Mouse (Mus musculus) kidney, embryonic 14.5 days (tissue): Measurements from ENCODE around the gene Ankrd10. TPM values are rescaled to one million over a fixed set of nuclear protein-coding genes. Genes with fewer than 3 reads are reported as not detected.
"Not testable (repeated sequence)": the region's sequence is repeated elsewhere in the genome, so short reads cannot be mapped to it uniquely, and the experiment has no call there.

Experiments
- ATAC-seq: fragments of 200-750 bp; cut with Nextera tagmentation; 2 replicates; pipeline ENCODE4 v1.8.0; 2017; ENCODE audit warnings: moderate number of reproducible peaks, mild to moderate bottlenecking, moderate TSS enrichment, moderate library complexity; ENCODE audit not compliant: low FRiP score, low TSS enrichment
- H3K27ac ChIP-seq: fragments of 300-500 bp; sonication (generic); 2 replicates; pipeline ENCODE4 v1.5.1; 2014; ENCODE audit warnings: low read depth, mild to moderate bottlenecking, low read length, moderate library complexity, mixed read lengths
- H3K27me3 ChIP-seq: fragments of 300-500 bp; sonication (generic); 2 replicates; pipeline ENCODE4 v1.6.1; 2014; ENCODE audit warnings: mild to moderate bottlenecking, low read length; ENCODE audit not compliant: control insufficient read depth, insufficient read depth
- H3K36me3 ChIP-seq: fragments of 300-500 bp; sonication (generic); 2 replicates; pipeline ENCODE4 v1.6.1; 2014; ENCODE audit warnings: low read length, mixed read lengths; ENCODE audit not compliant: control insufficient read depth, insufficient read depth
- H3K4me1 ChIP-seq: fragments of 300-500 bp; sonication (generic); 2 replicates; pipeline ENCODE4 v1.6.1; 2014; ENCODE audit warnings: low read length, mixed read lengths; ENCODE audit not compliant: control insufficient read depth, insufficient read depth
- H3K4me2 ChIP-seq: fragments of 300-500 bp; sonication (generic); replicated peaks from 2 replicates; pipeline ENCODE4 v1.6.1; 2014; ENCODE audit warnings: low read depth, mild to moderate bottlenecking, low read length
- H3K4me3 ChIP-seq: fragments of 300-500 bp; sonication (generic); 2 replicates; pipeline ENCODE4 v1.5.1; 2014; ENCODE audit warnings: mild to moderate bottlenecking, low read length
- H3K9ac ChIP-seq: fragments of 300-500 bp; sonication (generic); 2 replicates; pipeline ENCODE4 v1.6.1; 2014; ENCODE audit warnings: low read depth, mild to moderate bottlenecking, low read length, moderate library complexity
- H3K9me3 ChIP-seq: fragments of 300-500 bp; sonication (generic); 2 replicates; pipeline ENCODE4 v1.6.1; 2016; ENCODE audit warnings: low read length; ENCODE audit not compliant: control insufficient read depth
- WGBS: fragments of 180-500 bp; shearing (Covaris S2); extraction: QIAGEN DNeasy Blood & Tissue Kit; methylation state at CpG from one replicate; pipeline ENCODE4 v1.1.7; 2014; 5-methylcytosine and 5-hydroxymethylcytosine counted together
- microRNA-seq: library from miRNA; unstranded; fragments of <30 nt; microRNA quantifications from one replicate; pipeline ENCODE4, GENCODE M21; 2016
- polyA plus RNA-seq: library from polyadenylated mRNA; unstranded; fragments of >200 nt; fragmentation: Nextera tagmentation; extraction: Ambion mirVana; gene quantifications from 2 replicates; pipeline ENCODE4 v1.2.1, GENCODE M21; 2014

The Ankrd10 gene
- polyA plus RNA-seq, 1 experiment from 2014 or later: 112 TPM

DNA sequence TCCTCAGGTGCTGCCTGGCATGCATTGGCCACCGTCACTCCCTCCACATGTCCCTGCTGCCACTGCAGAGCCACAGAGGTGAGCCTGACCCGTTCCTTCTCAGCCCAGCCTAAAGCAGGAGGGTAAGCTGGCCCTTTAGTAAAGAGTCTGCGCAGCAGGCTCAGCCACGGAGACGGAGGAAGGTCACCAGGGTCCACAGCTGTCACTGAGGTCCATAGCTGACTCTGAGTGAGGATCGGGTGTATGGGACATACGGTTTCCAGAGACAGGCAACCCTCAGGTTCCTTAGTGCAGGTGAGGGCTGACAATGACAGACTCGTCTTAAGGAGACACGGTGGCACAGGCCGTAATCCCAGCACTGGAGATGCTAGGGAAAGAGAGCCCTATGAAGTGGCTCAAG, 63.6 kb downstream of the Ankrd10 start:
- Histone ChIP-seq H3K4me3 (no peak overlapping the region), H3K27ac (no peak overlapping the region), H3K4me2 (no peak overlapping the region), H3K9ac (no peak overlapping the region), H3K9me3 (no peaks in the 10 kb centered on the region), H3K27me3 (no peaks in the 10 kb centered on the region), H3K36me3 (no peaks in the 10 kb centered on the region; the same call in 1 of the 2 replicates), H3K4me1 (0 out of 2 replicates have a peak, but pooled peaks cover 12% of the 10 kb centered on the region)
- no peak for ATAC-seq
- WGBS: 84% methylated on average over 10 of the region's 10 CpGs

- 0 out of 2 replicates have a peak, but pooled peaks cover 12% of the 10 kb centered on the region for H3K4me1 ChIP-seq
- no peak overlapping the region for H3K4me3 ChIP-seq
- H3K4me2 ChIP-seq: no peak overlapping the region
- H3K9me3 ChIP-seq: no peaks in the 10 kb centered on the region
- ATAC-seq: no peak
- peaks cover 4% of the 10 kb centered on the region; the same call in 1 of the 2 replicates for H3K36me3 ChIP-seq
- H3K27ac ChIP-seq: no peak overlapping the region
- H3K27me3 ChIP-seq: no peaks in the 10 kb centered on the region
- H3K9ac ChIP-seq: no peak overlapping the region
- WGBS: 96% methylated on average over 4 of the region's 4 CpGs
Observed at GRCm38 (mm10) chr8:11570742-11571141, 64.8 kb downstream of the Ankrd10 start.

DNA sequence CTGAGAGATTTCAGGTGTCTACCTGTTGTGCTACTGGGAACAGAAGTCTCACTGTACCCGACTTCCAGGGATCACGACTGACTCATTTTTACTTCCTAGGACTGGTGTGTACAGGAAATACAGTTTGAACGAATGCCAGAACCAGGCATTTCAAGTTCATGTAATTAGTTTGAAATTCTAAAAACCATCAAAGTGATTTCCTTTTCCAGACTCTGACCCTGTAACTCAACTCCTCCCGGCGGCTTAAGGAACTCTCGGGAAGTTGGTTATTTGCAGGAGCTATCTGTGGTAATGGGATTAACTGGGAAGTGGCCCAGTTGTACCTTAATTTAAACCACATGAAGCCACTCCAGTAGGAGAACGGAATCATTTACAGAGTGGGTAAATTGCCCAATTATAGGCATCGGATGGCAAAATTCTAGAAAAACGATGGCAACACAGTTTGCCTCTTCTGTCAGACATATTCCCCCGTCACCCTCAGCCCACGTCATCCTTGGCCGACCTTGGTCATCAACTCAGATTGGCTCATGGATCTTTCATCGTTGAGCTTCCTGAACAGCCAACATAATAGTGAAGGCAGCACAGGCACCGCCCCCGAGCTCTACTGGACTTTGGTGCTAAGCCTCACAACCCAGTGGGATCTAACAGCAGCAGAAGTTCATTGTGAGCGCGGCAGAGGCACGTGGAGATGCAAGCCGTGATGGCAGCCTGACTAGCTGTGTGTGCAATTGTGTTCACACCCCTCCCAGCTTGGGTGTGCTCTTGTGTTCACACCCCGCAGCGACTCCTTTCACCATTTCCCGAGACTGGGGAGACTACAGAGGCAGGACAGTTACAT, 66.1 kb downstream of the Ankrd10 start:
- no peak overlapping the region for H3K4me3 ChIP-seq
- no peak overlapping the region for H3K27ac ChIP-seq
- H3K4me1 ChIP-seq: no peaks in the 10 kb centered on the region
- no peaks in the 10 kb centered on the region for H3K27me3 ChIP-seq
- H3K4me2 ChIP-seq: no peak overlapping the region
- no peak overlapping the region for H3K9ac ChIP-seq
- no peaks in the 10 kb centered on the region for H3K9me3 ChIP-seq
- peaks cover 13% of the 10 kb centered on the region for H3K36me3 ChIP-seq
- no peak for ATAC-seq
- whole genome bisulfite sequencing: 86% methylated on average over 22 of the region's 22 CpGs

DNA sequence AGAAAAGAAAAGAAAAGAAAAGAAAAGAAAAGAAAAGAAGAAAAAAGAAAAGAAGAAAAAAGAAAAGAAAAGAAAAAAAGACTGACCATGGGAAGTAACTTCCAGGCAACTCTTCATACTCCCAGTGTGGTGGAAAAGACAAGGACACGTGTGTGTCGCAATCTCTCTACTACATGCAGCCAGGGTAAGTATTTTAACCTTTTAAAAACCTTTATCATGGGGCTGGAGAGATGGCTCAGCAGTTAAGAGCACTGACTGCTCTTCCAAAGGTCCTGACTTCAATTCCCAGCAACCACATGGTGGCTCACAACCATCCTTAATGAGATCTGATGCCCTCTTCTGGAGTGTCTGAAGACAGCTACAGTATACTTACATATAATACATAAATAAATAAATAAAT, 67.4 kb downstream of the Ankrd10 start:
- H3K4me1 ChIP-seq, H3K4me2 ChIP-seq, H3K27me3 ChIP-seq, H3K9ac ChIP-seq, H3K9me3 ChIP-seq, ATAC-seq, H3K4me3 ChIP-seq, H3K27ac ChIP-seq: not testable (repeated sequence)
- 96% methylated on average over 2 of the region's 2 CpGs for WGBS
- H3K36me3 ChIP-seq: peaks cover 26% of the 10 kb centered on the region

DNA sequence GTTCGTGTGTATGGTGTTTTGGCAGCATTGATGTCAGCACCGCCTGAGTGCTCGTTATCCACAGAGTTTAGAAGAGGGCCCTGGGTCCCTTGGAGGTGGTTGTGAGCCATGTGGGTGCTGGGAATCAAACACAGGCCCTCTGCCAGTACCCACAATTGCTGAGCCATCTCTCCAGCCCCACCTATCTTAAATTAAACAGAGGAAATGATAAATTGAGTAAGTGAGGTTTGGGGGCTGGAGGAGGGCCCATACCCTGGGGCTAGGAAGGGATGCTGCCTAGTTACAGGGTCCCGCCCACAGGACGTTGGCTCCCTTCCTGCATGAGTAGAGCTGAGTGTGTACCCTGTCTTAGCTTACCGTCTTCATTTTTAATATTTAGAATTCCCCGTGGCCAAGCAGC, 70.8 kb downstream of the Ankrd10 start:
- WGBS: 91% methylated on average over 7 of the region's 7 CpGs
- no peak overlapping the region for H3K9ac ChIP-seq
- no peaks in the 10 kb centered on the region for H3K27me3 ChIP-seq
- no peak overlapping the region for H3K4me3 ChIP-seq
- H3K4me2 ChIP-seq: no peak overlapping the region
- H3K27ac ChIP-seq: no peak overlapping the region
- no peaks in the 10 kb centered on the region; the same call in 1 of the 2 replicates for H3K9me3 ChIP-seq
- no peak for ATAC-seq
- H3K36me3 ChIP-seq: peaks cover 45% of the 10 kb centered on the region
- peaks cover 6% of the 10 kb centered on the region; the same call in 1 of the 2 replicates for H3K4me1 ChIP-seq

DNA sequence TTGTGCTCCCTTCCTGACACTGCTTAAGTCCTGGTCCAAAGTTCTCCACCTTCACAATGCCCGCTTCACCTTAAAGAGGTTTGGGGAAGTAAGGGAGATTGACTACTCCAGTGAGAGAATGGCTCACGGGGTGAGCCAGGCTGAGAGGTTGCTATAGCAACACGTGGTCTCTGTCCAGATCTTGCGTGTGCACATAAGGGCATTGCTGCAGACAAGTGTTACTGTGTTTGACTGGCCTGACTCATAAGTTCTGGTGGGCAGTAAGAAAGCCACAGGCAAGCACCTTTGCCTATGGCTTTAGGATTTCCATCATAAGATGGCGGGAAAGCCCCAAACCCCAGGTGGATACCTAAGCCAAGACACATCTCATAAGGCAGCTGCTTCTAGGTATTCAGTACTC, 71.3 kb downstream of the Ankrd10 start:
- no peaks in the 10 kb centered on the region for H3K27me3 ChIP-seq
- no peaks in the 10 kb centered on the region; the same call in 1 of the 2 replicates for H3K9me3 ChIP-seq
- H3K27ac ChIP-seq: no peak overlapping the region
- H3K4me3 ChIP-seq: no peak overlapping the region
- 93% methylated on average over 5 of the region's 5 CpGs for WGBS
- no peak for ATAC-seq
- no peak overlapping the region for H3K9ac ChIP-seq
- peaks cover 45% of the 10 kb centered on the region for H3K36me3 ChIP-seq
- no peak overlapping the region for H3K4me2 ChIP-seq
- H3K4me1 ChIP-seq: peaks cover 9% of the 10 kb centered on the region

Small RNA genes within 50 kb of the gene (microRNA-seq; reads per million reads assigned to microRNA genes)
- gene Mir7238: 1.5 reads per million

Other genes starting within 250 kb of the Ankrd10 start
- gene Rab20, start 157.0 kb downstream of the Ankrd10 start, polyA plus RNA-seq: 19.5 TPM in 2 replicates
- gene Naxd, start 138.3 kb downstream of the Ankrd10 start, polyA plus RNA-seq: 116 TPM in 2 replicates
- gene Cars2, start 85.0 kb downstream of the Ankrd10 start, polyA plus RNA-seq: 22.8 and 23.8 TPM in 2 replicates
- gene Ing1, start 80.2 kb downstream of the Ankrd10 start, polyA plus RNA-seq: 35.7 and 40.7 TPM in 2 replicates
- gene 1700016D06Rik, start 65.3 kb upstream of the Ankrd10 start, polyA plus RNA-seq: not detected in 2 replicates
- gene Arhgef7, start 92.0 kb upstream of the Ankrd10 start, polyA plus RNA-seq: 25.1 and 37.3 TPM in 2 replicates
- gene Tex29, start 204.7 kb upstream of the Ankrd10 start, polyA plus RNA-seq: not detected in 2 replicates